Mouse (Mus musculus) E14TG2a.4 (cell line): ENCODE measurements at regions not wholly inside any gene's neighbourhood (a gene's known extent, or its start where the extent isn't known, plus 50 kb on each side); places are given as distances from the start of the nearest gene placed in this dataset.

Source experiments
- CTCF ChIP-seq: conservative IDR thresholded peaks from 2 replicates; pipeline ENCODE4 v1.5.1; 2014; ENCODE audit warnings: low read length
- POU5F1 ChIP-seq: IDR thresholded peaks from 2 replicates; pipeline ENCODE4 v1.6.1; 2014; ENCODE audit warnings: low read length, borderline replicate concordance

GRCm38 (mm10) chr17:88325910-88326739 lies 114.4 kb upstream of the Foxn2 start:
- no peak for TF ChIP-seq CTCF
- no peak for TF ChIP-seq POU5F1
